Mouse (Mus musculus) testis, adult 2 months (tissue): Measurements from ENCODE around the gene Smim17. TPM values are rescaled to one million over a fixed set of nuclear protein-coding genes. Genes with fewer than 3 reads are reported as not detected.
A peak's percentile ranks its signal among the peaks of the same experiment; 100 is the strongest.

Experiments
- H3K27ac ChIP-seq: fragments of 200-500 bp; 2 replicates; pipeline ENCODE4 v1.5.1; 2012; ENCODE audit warnings: low read depth, low read length; ENCODE audit not compliant: control insufficient read depth, insufficient read depth
- H3K27me3 ChIP-seq: fragments of 200-500 bp; 2 replicates; pipeline ENCODE4 v1.6.1; 2012; ENCODE audit warnings: mild to moderate bottlenecking, low read length, moderate library complexity; ENCODE audit not compliant: control insufficient read depth, insufficient read depth
- H3K36me3 ChIP-seq: fragments of 200-500 bp; 2 replicates; pipeline ENCODE4 v1.6.1; 2012; ENCODE audit warnings: mild to moderate bottlenecking, low read length; ENCODE audit not compliant: control insufficient read depth, insufficient read depth
- H3K4me1 ChIP-seq: fragments of 200-500 bp; 2 replicates; pipeline ENCODE4 v1.6.1; 2012; ENCODE audit warnings: low read length; ENCODE audit not compliant: control insufficient read depth, insufficient read depth
- H3K4me3 ChIP-seq: fragments of 200-500 bp; 2 replicates; pipeline ENCODE4 v1.5.1; 2012; ENCODE audit warnings: low read depth, mild to moderate bottlenecking, low read length, moderate library complexity, mixed read lengths; ENCODE audit not compliant: control insufficient read depth
- CTCF ChIP-seq: fragments of 200-500 bp; IDR thresholded peaks from 2 replicates; pipeline ENCODE4 v1.5.1; 2012; ENCODE audit warnings: low read depth, mild to moderate bottlenecking, inconsistent platforms, low read length, moderate library complexity; ENCODE audit not compliant: control insufficient read depth, insufficient read depth, insufficient replicate concordance
- POLR2A ChIP-seq: fragments of 200-500 bp; IDR thresholded peaks from 2 replicates; pipeline ENCODE4 v1.6.1; 2012; ENCODE audit warnings: low read depth, mild to moderate bottlenecking, inconsistent platforms, low read length, moderate library complexity; ENCODE audit not compliant: control insufficient read depth
- polyA plus RNA-seq: library from polyadenylated mRNA; depleted of rRNA; stranded (reverse); fragments of >200 nt; gene quantifications from 2 replicates; pipeline ENCODE4 v1.2.3, GENCODE M21; 2012

Gene Smim17
- polyA plus RNA-seq, 1 experiment, result 0.61 TPM

- no peak for TF ChIP-seq CTCF
- no peak for TF ChIP-seq POLR2A
- H3K27ac ChIP-seq, result no peak overlapping the region
- H3K4me1 ChIP-seq, result peaks cover 10% of the 10 kb centered on the region
- H3K36me3 ChIP-seq, result no peaks in the 10 kb centered on the region
- no peaks in the 10 kb centered on the region for H3K27me3 ChIP-seq
- H3K4me3 ChIP-seq, result peak overlapping the region; percentile 87; the same call in 1 of the 2 replicates
Observed at GRCm38 (mm10) chr7:6384011-6384410, 14.5 kb upstream of the Smim17 start.

GRCm38 (mm10) chr7:6386995-6387394, 11.5 kb upstream of the Smim17 start:
- TF ChIP-seq POLR2A (no peak), CTCF (no peak)
- Histone ChIP-seq H3K4me3 (peak overlapping the region; percentile 48), H3K36me3 (no peaks in the 10 kb centered on the region; the same call in 1 of the 2 replicates)

GRCm38 (mm10) chr7:6388971-6389370, 9.5 kb upstream of the Smim17 start:
- Histone ChIP-seq H3K4me3 (no peak overlapping the region; the same call in 1 of the 2 replicates), H3K4me1 (no peaks in the 10 kb centered on the region), H3K36me3 (no peaks in the 10 kb centered on the region; the same call in 1 of the 2 replicates), H3K27ac (no peak overlapping the region), H3K27me3 (no peaks in the 10 kb centered on the region)
- no peak for TF ChIP-seq POLR2A
- no peak for TF ChIP-seq CTCF

More at GRCm38 (mm10) chr7:6386995-6387394, 11.5 kb upstream of the Smim17 start:
- Histone ChIP-seq H3K27me3 (no peaks in the 10 kb centered on the region), H3K4me1 (peaks cover 10% of the 10 kb centered on the region), H3K27ac (no peak overlapping the region)

GRCm38 (mm10) chr7:6389449-6389848, 9.1 kb upstream of the Smim17 start:
- no peaks in the 10 kb centered on the region for H3K4me1 ChIP-seq
- no peaks in the 10 kb centered on the region; the same call in 1 of the 2 replicates for H3K36me3 ChIP-seq
- no peaks in the 10 kb centered on the region for H3K27me3 ChIP-seq
- no peak for TF ChIP-seq POLR2A
- TF ChIP-seq CTCF, result no peak
- H3K4me3 ChIP-seq, result no peak overlapping the region
- H3K27ac ChIP-seq, result no peak overlapping the region

- TF ChIP-seq POLR2A (peak; percentile 82), CTCF (peak; percentile 56; the same call in 1 of the 2 replicates)
- no peaks in the 10 kb centered on the region; the same call in 1 of the 2 replicates for H3K36me3 ChIP-seq
- H3K27me3 ChIP-seq, result no peaks in the 10 kb centered on the region
- H3K27ac ChIP-seq, result peak within 1 kb of the TSS; percentile 90
- peak within 1 kb of the TSS; percentile 84 for H3K4me3 ChIP-seq
- H3K4me1 ChIP-seq, result peaks cover 4% of the 10 kb centered on the region
Observed at GRCm38 (mm10) chr7:6410043-6410442, 11.5 kb downstream of the Smim17 start, which contains the start of gene Gm20715. TSS of gene Gm20715 (plus strand) at chr7:6410277.

GRCm38 (mm10) chr7:6414626-6415441, 16.3 kb downstream of the Smim17 start:
- Histone ChIP-seq H3K36me3 (no peaks in the 10 kb centered on the region), H3K27me3 (no peaks in the 10 kb centered on the region), H3K4me1 (peaks cover 5% of the 10 kb centered on the region), H3K4me3 (no peak overlapping the region), H3K27ac (no peak overlapping the region)
- TF ChIP-seq POLR2A (no peak), CTCF (no peak)

- Histone ChIP-seq H3K4me1 (peaks cover 5% of the 10 kb centered on the region), H3K36me3 (no peaks in the 10 kb centered on the region), H3K27ac (no peak overlapping the region), H3K27me3 (no peaks in the 10 kb centered on the region), H3K4me3 (no peak overlapping the region)
- no peak for TF ChIP-seq POLR2A
- no peak for TF ChIP-seq CTCF
Observed at GRCm38 (mm10) chr7:6415442-6415787, 16.9 kb downstream of the Smim17 start.
